Mouse (Mus musculus): ENCODE results near the gene Spns1. TPM values are rescaled to one million over a fixed set of nuclear protein-coding genes. Genes with fewer than 3 reads are reported as not detected.

Spns1 gene
- total RNA-seq, 1 experiment, result 238 TPM

- no peak for DNase-seq (ENCODE audit: low read depth, low spot score)
- in situ Hi-C loops (cut with MboI; ENCODE audit: low sequenced_read_pairs in 2 of 2, unreplicated experiment in 2 of 2), result no loop called here
- Histone ChIP-seq H3K27ac (ENCODE audit: insufficient read depth, low read depth, low read length, poor library complexity, severe bottlenecking) (no peak overlapping the region), H3K9me3 (ENCODE audit: control insufficient read depth, insufficient read depth, low read depth, low read length) (no peaks in the 10 kb centered on the region), H3K4me3 (ENCODE audit: insufficient read depth in 1 of 2, low read depth in 1 of 2, low read length in 2 of 2, poor library complexity in 1 of 2, severe bottlenecking in 1 of 2) (no peak overlapping the region), H3K4me1 (ENCODE audit: control insufficient read depth in 2 of 2, insufficient read depth in 2 of 2, low read length in 2 of 2, poor library complexity in 1 of 2) (peaks cover 0 to 2% of the 10 kb centered on the region in 2 experiments; a peak in 1 of 4 replicates), H3K9ac (ENCODE audit: insufficient read depth, low read depth, low read length, poor library complexity, severe bottlenecking) (no peak overlapping the region), H3K36me3 (ENCODE audit: control insufficient read depth, insufficient read depth, low read length, poor library complexity, severe bottlenecking) (no peaks in the 10 kb centered on the region)
- no peak for TF ChIP-seq HCFC1 (IDR thresholded peaks at IDR 0.05; ENCODE audit: borderline replicate concordance, insufficient read depth, low read length)
- no peak for TF ChIP-seq MAFK (IDR thresholded peaks at IDR 0.05; ENCODE audit: insufficient read depth, low read depth, low read length)
- no peak for TF ChIP-seq ZNF384 (IDR thresholded peaks at IDR 0.05; ENCODE audit: low read depth, low read length)
- no peak for TF ChIP-seq CHD2 (IDR thresholded peaks at IDR 0.05; ENCODE audit: low read depth, low read length)
- no peak for TF ChIP-seq ZC3H11A (IDR thresholded peaks at IDR 0.05; ENCODE audit: borderline replicate concordance, low read depth, low read length)
Measured at GRCm38 (mm10) chr7:126417606-126418005, 40.4 kb upstream of the Spns1 start.

GRCm38 (mm10) chr7:126417045-126417444 lies 39.8 kb upstream of the Spns1 start:
- H3K27ac ChIP-seq (ENCODE audit: insufficient read depth, low read depth, low read length, poor library complexity, severe bottlenecking), result no peak overlapping the region
- H3K9me3 ChIP-seq (ENCODE audit: control insufficient read depth, insufficient read depth, low read depth, low read length), result no peaks in the 10 kb centered on the region
- TF ChIP-seq HCFC1 (IDR thresholded peaks at IDR 0.05; ENCODE audit: borderline replicate concordance, insufficient read depth, low read length) (no peak), ZNF384 (IDR thresholded peaks at IDR 0.05; ENCODE audit: low read depth, low read length) (no peak), MAFK (IDR thresholded peaks at IDR 0.05; ENCODE audit: insufficient read depth, low read depth, low read length) (no peak), ZC3H11A (IDR thresholded peaks at IDR 0.05; ENCODE audit: borderline replicate concordance, low read depth, low read length) (no peak), CHD2 (IDR thresholded peaks at IDR 0.05; ENCODE audit: low read depth, low read length) (no peak)
- H3K4me1 ChIP-seq (ENCODE audit: control insufficient read depth in 2 of 2, insufficient read depth in 2 of 2, low read length in 2 of 2, poor library complexity in 1 of 2), result peaks cover 0 to 2% of the 10 kb centered on the region in 2 experiments; a peak in 1 of 4 replicates
- DNase-seq (ENCODE audit: low read depth, low spot score), result no peak
- no peaks in the 10 kb centered on the region for H3K36me3 ChIP-seq (ENCODE audit: control insufficient read depth, insufficient read depth, low read length, poor library complexity, severe bottlenecking)
- in situ Hi-C loops (cut with MboI; ENCODE audit: low sequenced_read_pairs in 2 of 2, unreplicated experiment in 2 of 2), result no loop called here
- H3K9ac ChIP-seq (ENCODE audit: insufficient read depth, low read depth, low read length, poor library complexity, severe bottlenecking), result no peak overlapping the region
- no peak overlapping the region for H3K4me3 ChIP-seq (ENCODE audit: insufficient read depth in 1 of 2, low read depth in 1 of 2, low read length in 2 of 2, poor library complexity in 1 of 2, severe bottlenecking in 1 of 2)

GRCm38 (mm10) chr7:126416615-126417014 lies 39.4 kb upstream of the Spns1 start:
- H3K4me1 ChIP-seq (ENCODE audit: control insufficient read depth in 2 of 2, insufficient read depth in 2 of 2, low read length in 2 of 2, poor library complexity in 1 of 2), result peaks cover 0 to 2% of the 10 kb centered on the region in 2 experiments; a peak in 1 of 4 replicates
- in situ Hi-C loops (cut with MboI; ENCODE audit: low sequenced_read_pairs in 2 of 2, unreplicated experiment in 2 of 2), result no loop called here
- TF ChIP-seq HCFC1 (IDR thresholded peaks at IDR 0.05; ENCODE audit: borderline replicate concordance, insufficient read depth, low read length) (no peak), ZC3H11A (IDR thresholded peaks at IDR 0.05; ENCODE audit: borderline replicate concordance, low read depth, low read length) (no peak), ZNF384 (IDR thresholded peaks at IDR 0.05; ENCODE audit: low read depth, low read length) (no peak), MAFK (IDR thresholded peaks at IDR 0.05; ENCODE audit: insufficient read depth, low read depth, low read length) (no peak), CHD2 (IDR thresholded peaks at IDR 0.05; ENCODE audit: low read depth, low read length) (no peak)
- DNase-seq (ENCODE audit: low read depth, low spot score), result no peak
- H3K27ac ChIP-seq (ENCODE audit: insufficient read depth, low read depth, low read length, poor library complexity, severe bottlenecking), result no peak overlapping the region
- H3K36me3 ChIP-seq (ENCODE audit: control insufficient read depth, insufficient read depth, low read length, poor library complexity, severe bottlenecking), result no peaks in the 10 kb centered on the region
- H3K4me3 ChIP-seq (ENCODE audit: insufficient read depth in 1 of 2, low read depth in 1 of 2, low read length in 2 of 2, poor library complexity in 1 of 2, severe bottlenecking in 1 of 2), result no peak overlapping the region
- H3K9ac ChIP-seq (ENCODE audit: insufficient read depth, low read depth, low read length, poor library complexity, severe bottlenecking), result no peak overlapping the region
- no peaks in the 10 kb centered on the region for H3K9me3 ChIP-seq (ENCODE audit: control insufficient read depth, insufficient read depth, low read depth, low read length)

- Histone ChIP-seq H3K36me3 (ENCODE audit: control insufficient read depth, insufficient read depth, low read length, poor library complexity, severe bottlenecking) (no peaks in the 10 kb centered on the region), H3K27ac (ENCODE audit: insufficient read depth, low read depth, low read length, poor library complexity, severe bottlenecking) (no peak within 1 kb of the TSS), H3K9me3 (ENCODE audit: control insufficient read depth, insufficient read depth, low read depth, low read length) (no peaks in the 10 kb centered on the region), H3K9ac (ENCODE audit: insufficient read depth, low read depth, low read length, poor library complexity, severe bottlenecking) (no peak within 1 kb of the TSS), H3K4me3 (ENCODE audit: insufficient read depth in 1 of 2, low read depth in 1 of 2, low read length in 2 of 2, poor library complexity in 1 of 2, severe bottlenecking in 1 of 2) (no peak within 1 kb of the TSS), H3K4me1 (ENCODE audit: control insufficient read depth in 2 of 2, insufficient read depth in 2 of 2, low read length in 2 of 2, poor library complexity in 1 of 2) (peaks cover 0 to 2% of the 10 kb centered on the region in 2 experiments; a peak in 1 of 4 replicates)
- DNase-seq (ENCODE audit: low read depth, low spot score), result no peak
- in situ Hi-C loops (cut with MboI; ENCODE audit: low sequenced_read_pairs in 2 of 2, unreplicated experiment in 2 of 2), result no loop called here
- no peak for TF ChIP-seq CHD2 (IDR thresholded peaks at IDR 0.05; ENCODE audit: low read depth, low read length)
- no peak for TF ChIP-seq MAFK (IDR thresholded peaks at IDR 0.05; ENCODE audit: insufficient read depth, low read depth, low read length)
- no peak for TF ChIP-seq ZC3H11A (IDR thresholded peaks at IDR 0.05; ENCODE audit: borderline replicate concordance, low read depth, low read length)
- TF ChIP-seq ZNF384 (IDR thresholded peaks at IDR 0.05; ENCODE audit: low read depth, low read length), result no peak
- TF ChIP-seq HCFC1 (IDR thresholded peaks at IDR 0.05; ENCODE audit: borderline replicate concordance, insufficient read depth, low read length), result no peak
Measured at GRCm38 (mm10) chr7:126414725-126415124, 37.5 kb upstream of the Spns1 start, which contains the start of gene Cd19. Gene Cd19 (minus strand): TSS chr7:126414889.
